ENCODE assay signal across 13 mouse cellular contexts in genomic region chr6:53654361-53654824, GRCm38 (mm10).
DNase-seq lines count a peak whose midpoint lies in the region; ATAC-seq lines count a peak whose summit lies in the region.
"Had no signal": no experiment of that assay in that cellular context is flagged by ENCODE, and none has a peak within 500 bp of the region (broad histone marks: within the 10 kb centered on the region; RNA-seq: fewer than 3 reads in every experiment).

No protein-coding gene starts in this region.

- DNase-seq in heart, postnatal 25 days (ENCODE audit: low spot score) = peak; percentile 8
- no peak for DNase-seq in heart, embryonic 10.5 days (ENCODE audit: low spot score)
- DNase-seq in 3T3-L1 (ENCODE audit: low read depth, low spot score) = peak; percentile 17
- peak; percentile 16 for DNase-seq in brain, adult 2 months (ENCODE audit: low read depth, low spot score)
- DNase-seq in kidney, postnatal 14 days = peak; percentile 29
- DNase-seq: adrenal gland, postnatal 25 days; liver, embryonic 13.5 days; thymus, postnatal 36 days had no signal

- no peak overlapping the region for H3K4me2 ChIP-seq in midbrain, embryonic 15.5 days
- H3K4me2 ChIP-seq in liver, embryonic 12.5 days = no peak overlapping the region
- H3K4me2 ChIP-seq: heart, embryonic 13.5 days; liver, embryonic 13.5 days had no signal

- H3K36me3 ChIP-seq in heart, embryonic 10.5 days = no peaks in the 10 kb centered on the region
- no peaks in the 10 kb centered on the region for H3K36me3 ChIP-seq in midbrain, embryonic 15.5 days (replicated peaks)
- no peaks in the 10 kb centered on the region for H3K36me3 ChIP-seq in liver, embryonic 12.5 days
- H3K36me3 ChIP-seq: G1E; heart, embryonic 13.5 days; liver, embryonic 13.5 days had no signal

- no peak overlapping the region for H3K4me3 ChIP-seq in heart, embryonic 10.5 days
- H3K4me3 ChIP-seq in midbrain, embryonic 15.5 days = no peak overlapping the region
- H3K4me3 ChIP-seq in liver, embryonic 12.5 days = no peak overlapping the region
- H3K4me3 ChIP-seq: heart, embryonic 13.5 days; liver, embryonic 13.5 days had no signal

- H3K4me1 ChIP-seq in heart, embryonic 10.5 days = no peaks in the 10 kb centered on the region
- peaks cover 4% of the 10 kb centered on the region for H3K4me1 ChIP-seq in midbrain, embryonic 15.5 days
- no peaks in the 10 kb centered on the region for H3K4me1 ChIP-seq in liver, embryonic 12.5 days
- H3K4me1 ChIP-seq: liver, embryonic 13.5 days had no signal

- no peaks in the 10 kb centered on the region for H3K9me3 ChIP-seq in heart, embryonic 10.5 days
- no peaks in the 10 kb centered on the region for H3K9me3 ChIP-seq in midbrain, embryonic 15.5 days
- no peaks in the 10 kb centered on the region for H3K9me3 ChIP-seq in liver, embryonic 12.5 days (replicated peaks)
- H3K9me3 ChIP-seq: heart, embryonic 13.5 days; liver, embryonic 13.5 days had no signal

- no peaks in the 10 kb centered on the region for H3K27me3 ChIP-seq in heart, embryonic 10.5 days (ENCODE audit: insufficient read depth, poor library complexity, severe bottlenecking)
- no peaks in the 10 kb centered on the region for H3K27me3 ChIP-seq in midbrain, embryonic 15.5 days (replicated peaks)
- no peaks in the 10 kb centered on the region for H3K27me3 ChIP-seq in liver, embryonic 12.5 days (replicated peaks)
- H3K27me3 ChIP-seq: heart, embryonic 13.5 days; liver, embryonic 13.5 days had no signal

- intact Hi-C loops in heart, postnatal 25 days (cut with DNase I) = no loop called here

- no peak overlapping the region for H3K27ac ChIP-seq in heart, embryonic 10.5 days
- H3K27ac ChIP-seq in midbrain, embryonic 15.5 days = no peak overlapping the region
- H3K27ac ChIP-seq in liver, embryonic 12.5 days = no peak overlapping the region
- H3K27ac ChIP-seq: heart, embryonic 13.5 days; liver, embryonic 13.5 days had no signal

- WGBS in heart, embryonic 10.5 days = 77% methylated on average over 12 of the region's 12 CpGs
- 69% methylated on average over 12 of the region's 12 CpGs for WGBS in midbrain, embryonic 15.5 days
- 63% methylated on average over 12 of the region's 12 CpGs for WGBS in liver, embryonic 12.5 days (ENCODE audit: insufficient replicate concordance)

- no peak for ATAC-seq in midbrain, embryonic 15.5 days (replicated peaks)
- ATAC-seq in liver, embryonic 12.5 days = no peak
- ATAC-seq: midbrain, embryonic 16.5 days had no signal

- no peak overlapping the region for H3K9ac ChIP-seq in midbrain, embryonic 15.5 days
- H3K9ac ChIP-seq in liver, embryonic 12.5 days = no peak overlapping the region
- H3K9ac ChIP-seq: heart, embryonic 13.5 days; liver, embryonic 13.5 days had no signal
